Comparison of ENCODE assay signal across 28 mouse cellular contexts in genomic region chr9:21969304-21969703, GRCm38 (mm10). TPM values are rescaled to one million over a fixed set of nuclear protein-coding genes. Genes with fewer than 3 reads are reported as not detected.
"Had no signal": no experiment of that assay in that cellular context is flagged by ENCODE, and none has a peak within 500 bp of the region (broad histone marks: within the 10 kb centered on the region; RNA-seq: fewer than 3 reads in every experiment).

No protein-coding gene starts in this region.

- ATAC-seq: hindbrain, postnatal 0 days; intestine, embryonic 16.5 days had no signal

- H3K27me3 ChIP-seq: hindbrain, embryonic 15.5 days; limb, embryonic 15.5 days had no signal

- H3K4me2 ChIP-seq: heart, embryonic 11.5 days; heart, embryonic 13.5 days; heart, embryonic 15.5 days; hindbrain, embryonic 13.5 days; hindbrain, embryonic 15.5 days; kidney, embryonic 15.5 days; limb, embryonic 13.5 days; limb, embryonic 15.5 days; liver, embryonic 11.5 days had no signal

- H3K9me3 ChIP-seq: heart, embryonic 13.5 days; heart, embryonic 15.5 days; hindbrain, embryonic 13.5 days; hindbrain, embryonic 15.5 days; kidney, embryonic 15.5 days; limb, embryonic 13.5 days; limb, embryonic 15.5 days had no signal

- H3K4me1 ChIP-seq: heart, embryonic 13.5 days; heart, embryonic 15.5 days; hindbrain, embryonic 13.5 days; hindbrain, embryonic 15.5 days; kidney, embryonic 15.5 days; limb, embryonic 13.5 days; limb, embryonic 15.5 days had no signal

- DNase-seq: gastrocnemius, adult 2 months; gastrocnemius, postnatal 10 days; gastrocnemius, postnatal 25 days; heart, adult 11 months; heart, adult 2 months; heart, postnatal 14 days; heart, postnatal 36 days; kidney, adult 11 months; kidney, adult 2 months; kidney, adult 9 months; kidney, postnatal 14 days; kidney, postnatal 36 days; layer of hippocampus, adult 9-11 months; layer of hippocampus, postnatal 36 days; left cerebral cortex, postnatal 4 days had no signal

- H3K36me3 ChIP-seq: heart, embryonic 13.5 days; heart, embryonic 15.5 days; hindbrain, embryonic 13.5 days; hindbrain, embryonic 15.5 days; limb, embryonic 13.5 days; limb, embryonic 15.5 days had no signal

- H3K4me3 ChIP-seq: gastrocnemius, adult 2 months; heart, adult 2 months; heart, embryonic 13.5 days; heart, embryonic 15.5 days; hindbrain, embryonic 13.5 days; hindbrain, embryonic 15.5 days; kidney, embryonic 15.5 days; limb, embryonic 13.5 days; limb, embryonic 15.5 days had no signal

- H3K9ac ChIP-seq: heart, embryonic 13.5 days; heart, embryonic 15.5 days; hindbrain, embryonic 13.5 days; hindbrain, embryonic 15.5 days; kidney, embryonic 15.5 days; limb, embryonic 13.5 days; limb, embryonic 15.5 days had no signal

- H3K27ac ChIP-seq: gastrocnemius, adult 2 months; heart, adult 2 months; heart, embryonic 13.5 days; heart, embryonic 15.5 days; hindbrain, embryonic 13.5 days; hindbrain, embryonic 15.5 days; hindbrain, postnatal 0 days; kidney, embryonic 15.5 days; kidney, postnatal 0 days; limb, embryonic 13.5 days; limb, embryonic 15.5 days had no signal

RNA-seq across cellular contexts. Expression of gene Rgl3, which starts 19.9 kb away (rescaled TPM):
- total RNA-seq: hematopoietic stem cell, adult 5-6 weeks had no signal

RNA-seq across cellular contexts. Expression of gene Ccdc151, which starts 33.1 kb away (rescaled TPM):
- total RNA-seq: gastrocnemius, adult 2 months; gastrocnemius, postnatal 10 days; gastrocnemius, postnatal 25 days; heart, postnatal 36 days; hematopoietic stem cell, adult 5-6 weeks had no signal
- polyA plus RNA-seq: heart, embryonic 11.5 days had no signal
